Mouse (Mus musculus): Measurements from ENCODE around the gene Usp21. TPM values are rescaled to one million over a fixed set of nuclear protein-coding genes. Genes with fewer than 3 reads are reported as not detected.

The Usp21 gene
- total and polyA plus RNA-seq, 2 experiments from 2014 or later = 58.7 to 71.7 TPM

GRCm38 (mm10) chr1:171280916-171281527 lies 6.8 kb downstream of the Usp21 start, which contains the start of gene Ppox:
Gene Ppox (minus strand): TSS chr1:171281186.
- WGBS = under 1% methylated on average over 26 of the region's 26 CpGs
- H3K9me3 ChIP-seq (ENCODE audit: low read length) = no peaks in the 10 kb centered on the region
- H3K27me3 ChIP-seq (ENCODE audit: insufficient read depth, low read length) = no peaks in the 10 kb centered on the region
- peaks cover 39% of the 10 kb centered on the region for H3K36me3 ChIP-seq (ENCODE audit: insufficient read depth, low read length)
- peaks cover 6% of the 10 kb centered on the region for H3K4me1 ChIP-seq (ENCODE audit: insufficient read depth, low read length)
- TF ChIP-seq CTCF (IDR thresholded peaks at IDR 0.05; ENCODE audit: low read depth) = no peak
- peak within 1 kb of the TSS; percentile 59 for H3K9ac ChIP-seq (replicated peaks; ENCODE audit: low read length)
- peak within 1 kb of the TSS; percentile 85 for H3K27ac ChIP-seq
- peak within 1 kb of the TSS; percentile 68 for H3K4me3 ChIP-seq (ENCODE audit: low read length)
- peak; percentile 98 for DNase-seq (ENCODE audit: low spot score)
- peak; percentile 97 for ATAC-seq
- H3K4me2 ChIP-seq (ENCODE audit: low read depth, low read length) = peak within 1 kb of the TSS; percentile 95

GRCm38 (mm10) chr1:171280250-171280915 lies 7.4 kb downstream of the Usp21 start:
- ATAC-seq (peak; percentile 10), DNase-seq (ENCODE audit: low spot score) (no peak)
- Histone ChIP-seq H3K27me3 (ENCODE audit: insufficient read depth, low read length) (no peaks in the 10 kb centered on the region), H3K4me2 (ENCODE audit: low read depth, low read length) (peak overlapping the region; percentile 95), H3K27ac (no peak overlapping the region; the same call in 1 of the 2 replicates), H3K9ac (replicated peaks; ENCODE audit: low read length) (peak overlapping the region; percentile 59), H3K36me3 (ENCODE audit: insufficient read depth, low read length) (peaks cover 37% of the 10 kb centered on the region), H3K4me1 (ENCODE audit: insufficient read depth, low read length) (peaks cover 6% of the 10 kb centered on the region), H3K9me3 (ENCODE audit: low read length) (no peaks in the 10 kb centered on the region), H3K4me3 (ENCODE audit: low read length) (peak overlapping the region; percentile 68)
- 1% methylated on average over 25 of the region's 25 CpGs for WGBS
- no peak for TF ChIP-seq CTCF (IDR thresholded peaks at IDR 0.05; ENCODE audit: low read depth)

- ATAC-seq = no peak
- 59% methylated on average over 5 of the region's 5 CpGs for WGBS
- H3K27me3 ChIP-seq (ENCODE audit: insufficient read depth, low read length) = no peaks in the 10 kb centered on the region
- peak overlapping the region; percentile 95 for H3K4me2 ChIP-seq (ENCODE audit: low read depth, low read length)
- H3K4me1 ChIP-seq (ENCODE audit: insufficient read depth, low read length) = peaks cover 6% of the 10 kb centered on the region
- no peak for DNase-seq (ENCODE audit: low spot score)
- no peak for TF ChIP-seq CTCF (IDR thresholded peaks at IDR 0.05; ENCODE audit: low read depth)
- no peaks in the 10 kb centered on the region for H3K9me3 ChIP-seq (ENCODE audit: low read length)
- no peak overlapping the region for H3K9ac ChIP-seq (replicated peaks; ENCODE audit: low read length)
- no peak overlapping the region for H3K27ac ChIP-seq
- H3K4me3 ChIP-seq (ENCODE audit: low read length) = peak overlapping the region; percentile 68; the same call in 1 of the 2 replicates
- peaks cover 39% of the 10 kb centered on the region for H3K36me3 ChIP-seq (ENCODE audit: insufficient read depth, low read length)
Measured at GRCm38 (mm10) chr1:171279721-171280120, 8.1 kb downstream of the Usp21 start.

- no peaks in the 10 kb centered on the region for H3K27me3 ChIP-seq (ENCODE audit: insufficient read depth, low read length)
- peaks cover 44% of the 10 kb centered on the region for H3K36me3 ChIP-seq (ENCODE audit: insufficient read depth, low read length)
- H3K9ac ChIP-seq (replicated peaks; ENCODE audit: low read length) = no peak overlapping the region
- H3K4me1 ChIP-seq (ENCODE audit: insufficient read depth, low read length) = peaks cover 6% of the 10 kb centered on the region
- H3K9me3 ChIP-seq (ENCODE audit: low read length) = no peaks in the 10 kb centered on the region
- H3K4me3 ChIP-seq (ENCODE audit: low read length) = no peak overlapping the region
- TF ChIP-seq CTCF (IDR thresholded peaks at IDR 0.05; ENCODE audit: low read depth) = no peak
- H3K27ac ChIP-seq = no peak overlapping the region
- H3K4me2 ChIP-seq (ENCODE audit: low read depth, low read length) = no peak overlapping the region
- DNase-seq (ENCODE audit: low spot score) (no peak), ATAC-seq (no peak)
- WGBS = 88% methylated on average over 14 of the region's 14 CpGs
Measured at GRCm38 (mm10) chr1:171279012-171279705, 8.6 kb downstream of the Usp21 start.

GRCm38 (mm10) chr1:171278436-171278835 lies 9.4 kb downstream of the Usp21 start:
- ATAC-seq = no peak
- 95% methylated on average over 8 of the region's 8 CpGs for WGBS
- peaks cover 48% of the 10 kb centered on the region for H3K36me3 ChIP-seq (ENCODE audit: insufficient read depth, low read length)
- H3K4me2 ChIP-seq (ENCODE audit: low read depth, low read length) = no peak overlapping the region
- no peak overlapping the region for H3K4me3 ChIP-seq (ENCODE audit: low read length)
- no peak overlapping the region for H3K9ac ChIP-seq (replicated peaks; ENCODE audit: low read length)
- H3K9me3 ChIP-seq (ENCODE audit: low read length) = no peaks in the 10 kb centered on the region
- H3K4me1 ChIP-seq (ENCODE audit: insufficient read depth, low read length) = peaks cover 6% of the 10 kb centered on the region
- H3K27ac ChIP-seq = no peak overlapping the region
- no peak for DNase-seq (ENCODE audit: low spot score)
- no peaks in the 10 kb centered on the region for H3K27me3 ChIP-seq (ENCODE audit: insufficient read depth, low read length)
- TF ChIP-seq CTCF (IDR thresholded peaks at IDR 0.05; ENCODE audit: low read depth) = no peak

GRCm38 (mm10) chr1:171277736-171278135 lies 10.1 kb downstream of the Usp21 start:
- H3K27me3 ChIP-seq (ENCODE audit: insufficient read depth, low read length) = no peaks in the 10 kb centered on the region
- peaks cover 51% of the 10 kb centered on the region for H3K36me3 ChIP-seq (ENCODE audit: insufficient read depth, low read length)
- ATAC-seq (no peak), DNase-seq (ENCODE audit: low spot score) (no peak)
- no peak overlapping the region for H3K4me2 ChIP-seq (ENCODE audit: low read depth, low read length)
- no peak overlapping the region for H3K4me3 ChIP-seq (ENCODE audit: low read length)
- H3K27ac ChIP-seq = no peak overlapping the region
- peaks cover 6% of the 10 kb centered on the region for H3K4me1 ChIP-seq (ENCODE audit: insufficient read depth, low read length)
- no peak overlapping the region for H3K9ac ChIP-seq (replicated peaks; ENCODE audit: low read length)
- 88% methylated on average over 10 of the region's 10 CpGs for WGBS
- TF ChIP-seq CTCF (IDR thresholded peaks at IDR 0.05; ENCODE audit: low read depth) = no peak
- no peaks in the 10 kb centered on the region for H3K9me3 ChIP-seq (ENCODE audit: low read length)
